Mouse (Mus musculus) right cerebral cortex, adult 2 months (tissue): ENCODE results near the gene Phf13.

ENCODE experiments used
- DNase-seq, 2 experiments: peaks; one replicate each; pipeline ENCODE4 v3.0.0; 2021 to 2022; ENCODE audit warnings: low spot score in 2 of 2

The Phf13 gene

DNA sequence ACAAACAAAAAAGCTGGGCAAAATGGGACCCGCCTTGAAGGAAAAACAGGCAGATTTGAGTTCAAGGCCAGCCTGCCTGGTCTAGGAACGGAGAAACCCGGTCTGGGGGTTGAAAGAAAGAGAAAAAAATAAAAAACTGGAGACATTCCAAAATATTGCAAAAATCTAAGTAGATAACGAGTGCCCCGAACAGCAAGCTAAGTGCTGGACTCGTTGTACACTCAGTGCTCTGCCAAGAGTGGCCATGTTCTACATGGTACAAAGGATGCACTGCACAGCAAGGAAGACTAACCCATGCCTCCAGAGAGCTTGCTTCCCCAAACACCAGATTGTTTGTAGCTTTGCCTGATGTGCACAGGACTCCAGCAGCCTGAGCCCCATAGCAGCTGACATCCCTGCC is 3.0 kb downstream of the Phf13 start:
- DNase-seq = no peak

DNA sequence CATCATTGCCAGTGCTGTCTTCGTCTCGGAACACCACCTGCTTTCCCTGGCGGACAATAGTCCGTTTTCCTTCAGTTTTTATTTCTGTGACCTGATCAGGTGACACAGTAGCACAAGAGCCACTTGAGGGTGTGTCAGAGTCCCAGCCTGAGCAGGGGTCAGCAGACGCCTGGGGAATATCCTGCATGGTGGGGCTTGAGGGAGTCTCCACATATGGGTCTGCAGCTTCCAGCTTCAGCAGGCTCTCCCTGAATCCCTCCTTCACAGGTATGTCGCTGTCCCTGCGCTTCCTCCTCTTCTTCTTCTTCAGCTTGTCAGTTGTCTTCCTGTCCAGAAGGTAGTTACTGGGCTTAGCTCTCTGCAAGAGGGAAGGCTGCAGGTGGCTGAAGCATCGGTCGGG is 4.0 kb downstream of the Phf13 start:
- DNase-seq = no peak

- DNase-seq = no peak
Observed at GRCm38 (mm10) chr4:151989110-151989488, 7.0 kb downstream of the Phf13 start.

GRCm38 (mm10) chr4:151988342-151989109 is 7.5 kb downstream of the Phf13 start, which contains the start of gene Thap3:
Gene Thap3, minus strand, starts transcription at chr4:151988997.
- peak; percentile 78 to 80 for DNase-seq

- DNase-seq = peak in 1 of 2 experiments; percentile 54
Observed at GRCm38 (mm10) chr4:151988014-151988341, 8.1 kb downstream of the Phf13 start.

GRCm38 (mm10) chr4:151986650-151987049 is 9.4 kb downstream of the Phf13 start:
- DNase-seq = no peak

- no peak for DNase-seq
Observed at GRCm38 (mm10) chr4:151985886-151986285, 10.2 kb downstream of the Phf13 start.

- no peak for DNase-seq
Observed at GRCm38 (mm10) chr4:151983560-151983959, 12.5 kb downstream of the Phf13 start.

- no peak for DNase-seq
Observed at GRCm38 (mm10) chr4:151983043-151983442, 13.0 kb downstream of the Phf13 start.

- DNase-seq = peak; percentile 86 to 88
Observed at GRCm38 (mm10) chr4:151981363-151981762, 14.7 kb downstream of the Phf13 start.

DNA sequence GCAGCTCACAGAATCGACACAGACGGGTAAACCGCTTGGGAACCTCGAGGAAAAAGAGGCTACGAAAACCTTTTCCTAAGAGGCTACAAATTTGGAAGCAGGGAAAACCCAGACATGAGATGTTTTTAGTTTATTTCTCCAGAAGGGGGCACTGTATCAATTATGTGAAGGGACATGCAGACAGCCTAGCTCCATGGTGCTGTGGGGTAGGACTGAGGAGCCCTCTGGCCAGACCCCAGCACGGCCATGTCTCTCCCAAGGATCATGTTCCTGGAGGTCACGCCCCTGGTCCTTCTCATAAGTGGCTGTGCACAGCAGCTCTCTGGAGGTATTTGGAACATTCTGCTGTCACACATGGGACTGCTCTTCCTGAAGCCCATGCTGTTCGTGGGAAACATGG is 15.4 kb downstream of the Phf13 start:
- no peak for DNase-seq

DNA sequence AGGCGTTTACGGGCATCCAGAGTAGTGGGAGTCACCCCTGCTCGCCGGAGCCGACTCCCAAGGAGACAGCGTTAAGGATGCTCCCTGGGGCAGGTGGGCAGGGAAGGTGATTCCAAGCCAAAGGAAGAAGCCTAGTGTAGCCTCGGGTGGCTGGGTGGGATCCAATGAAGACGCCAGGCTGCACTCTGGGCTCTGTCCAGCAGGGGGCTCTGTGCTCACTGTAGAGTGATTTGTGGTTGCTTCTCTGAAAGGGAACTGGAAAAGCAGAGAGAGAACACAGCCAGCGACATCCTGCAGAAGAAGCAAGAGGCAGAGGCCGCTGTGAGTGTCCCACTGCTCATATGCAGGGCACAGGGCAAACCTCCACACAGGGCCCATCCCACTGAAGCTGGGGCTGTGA is 18.3 kb downstream of the Phf13 start:
- DNase-seq = peak; percentile 95

GRCm38 (mm10) chr4:151975441-151975840 is 20.6 kb downstream of the Phf13 start:
- DNase-seq = no peak

DNA sequence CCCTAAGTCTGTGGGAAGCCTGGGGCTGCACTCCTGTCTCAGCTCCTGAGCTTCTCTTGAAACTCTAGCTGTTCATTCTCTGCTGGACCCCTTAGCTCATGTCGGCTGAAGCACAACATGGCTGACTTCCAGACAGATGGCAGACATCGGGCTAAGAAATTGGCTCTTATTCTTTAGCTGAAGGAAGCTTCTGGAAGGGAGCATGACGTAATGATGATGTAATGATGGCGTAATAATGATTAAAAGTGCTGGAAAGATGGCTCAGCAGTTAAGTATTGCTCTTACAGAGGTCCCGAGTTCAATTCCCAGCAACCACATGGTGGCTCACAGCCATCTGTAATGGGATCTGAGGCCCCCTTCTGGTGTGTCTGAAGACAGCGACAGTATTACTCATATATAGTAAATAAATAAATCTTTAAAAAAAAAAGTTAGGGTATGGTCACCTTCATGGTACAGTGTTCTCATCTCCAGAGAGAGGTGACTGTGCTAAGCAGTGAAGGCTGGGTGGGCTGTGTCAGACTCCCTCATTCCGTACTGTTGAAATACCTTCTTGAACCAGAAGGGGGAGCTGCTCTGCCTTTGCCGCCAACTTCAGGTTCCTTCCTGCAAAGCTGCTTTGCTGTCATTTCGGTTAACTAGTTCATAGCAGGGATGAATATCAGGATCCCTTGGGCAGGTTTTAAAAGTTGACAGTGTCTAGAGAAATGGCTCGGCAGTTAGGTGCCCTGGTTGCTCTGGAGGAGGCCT is 23.7 kb downstream of the Phf13 start:
- peak in 1 of 2 experiments; percentile 54 for DNase-seq

DNA sequence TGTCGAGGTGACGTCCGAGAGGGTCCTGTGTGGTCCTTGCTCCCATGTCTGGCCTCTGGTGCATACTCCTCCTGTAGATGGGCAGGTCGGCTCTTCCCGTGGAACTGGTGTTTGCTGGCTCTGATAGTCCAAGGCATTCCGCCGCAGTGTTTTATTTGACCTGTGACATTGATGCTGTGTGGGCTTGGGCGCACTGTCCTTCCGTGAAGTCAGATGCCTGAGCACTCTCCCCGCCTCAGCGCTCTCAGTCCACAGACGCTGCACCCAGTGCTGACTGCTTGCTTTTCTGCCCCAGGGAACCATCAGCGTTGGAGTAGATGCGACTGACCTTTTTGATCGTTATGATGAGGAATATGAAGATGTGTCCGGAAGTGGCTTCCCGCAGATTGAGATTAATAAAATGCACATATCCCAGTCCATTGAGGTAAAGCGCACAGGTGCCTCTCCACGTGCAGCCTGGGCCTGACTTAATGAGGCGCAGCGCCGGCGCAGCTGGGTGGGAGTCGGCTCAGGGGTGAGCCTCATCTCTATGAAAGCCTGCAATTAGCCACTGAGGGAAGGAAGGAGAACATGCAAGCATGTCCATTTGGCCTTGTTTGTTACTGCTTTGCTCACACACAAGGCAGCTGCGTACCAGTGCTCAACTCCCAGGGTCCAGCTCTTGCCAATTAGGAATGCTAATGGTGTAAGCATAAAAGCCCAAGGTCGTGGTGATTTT is 27.7 kb downstream of the Phf13 start:
- DNase-seq = no peak

GRCm38 (mm10) chr4:151962817-151963216 is 33.2 kb downstream of the Phf13 start:
- DNase-seq = no peak

GRCm38 (mm10) chr4:151960513-151960854 is 35.6 kb downstream of the Phf13 start:
- no peak for DNase-seq

DNA sequence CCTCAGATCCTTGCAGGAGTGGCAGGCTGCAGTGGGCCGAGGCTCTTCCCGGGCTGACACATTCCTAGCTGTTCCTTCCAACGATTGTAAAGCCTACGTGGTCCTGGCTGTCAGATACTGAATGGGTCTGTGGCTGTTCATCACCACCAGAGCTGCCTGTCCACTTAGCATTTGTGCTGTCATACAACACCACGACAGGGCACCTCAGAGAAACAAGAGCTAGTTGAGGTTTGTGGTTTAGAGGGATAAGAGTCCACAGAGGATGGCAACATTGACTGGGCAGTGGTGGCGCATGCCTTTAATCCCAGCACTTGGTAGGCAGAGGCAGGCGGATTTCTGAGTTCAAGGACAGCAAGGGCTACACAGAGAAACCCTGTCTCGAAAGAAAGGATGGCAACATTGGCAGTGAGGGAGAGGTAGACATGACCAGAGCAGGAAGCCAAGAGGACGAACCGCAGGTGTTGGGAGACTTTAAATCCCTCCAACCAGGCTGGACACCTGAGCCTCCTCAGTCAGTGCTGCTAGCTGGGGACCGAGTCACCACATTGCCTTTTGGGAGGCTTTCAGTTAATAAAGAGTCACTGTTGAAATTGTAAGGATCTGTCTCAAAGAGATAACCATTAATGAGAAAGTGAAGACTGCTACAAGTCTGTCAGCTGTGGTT is 36.1 kb downstream of the Phf13 start:
- DNase-seq = no peak

DNA sequence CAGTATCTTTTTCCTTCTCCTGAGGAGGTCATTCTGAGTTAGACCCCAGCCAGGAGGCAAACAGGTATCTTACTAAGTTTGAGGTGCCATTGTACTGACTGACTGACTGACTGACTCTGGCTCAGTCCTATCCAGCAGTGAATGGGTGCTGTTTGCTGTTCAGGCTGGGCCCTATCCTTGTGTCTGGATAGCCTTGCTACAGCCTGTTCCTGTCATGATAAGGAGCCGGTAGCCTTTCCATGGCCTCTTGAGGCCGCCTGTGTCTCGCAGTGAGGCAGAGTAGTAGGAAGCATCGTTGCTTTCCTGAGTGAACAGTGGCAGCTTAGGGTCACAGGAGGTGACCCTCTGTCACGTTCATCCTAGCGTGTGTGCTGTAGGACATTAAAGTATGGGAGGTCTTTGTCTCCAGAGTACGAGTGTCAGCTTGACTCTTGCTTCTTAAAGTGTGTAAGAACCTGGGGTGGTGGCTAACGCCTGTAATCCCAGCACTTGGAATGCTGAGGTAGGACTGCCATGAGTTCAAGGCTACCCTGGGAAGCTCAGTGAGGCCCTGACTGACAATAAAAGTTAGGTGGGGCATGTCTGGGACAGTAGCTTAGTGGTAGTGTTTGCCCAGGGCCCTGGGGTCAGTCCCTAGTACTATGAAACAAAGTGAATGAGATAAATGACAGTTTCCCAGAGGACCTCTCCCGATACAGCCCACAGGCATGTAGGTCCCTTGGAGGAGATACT is 38.3 kb downstream of the Phf13 start:
- DNase-seq = no peak

DNA sequence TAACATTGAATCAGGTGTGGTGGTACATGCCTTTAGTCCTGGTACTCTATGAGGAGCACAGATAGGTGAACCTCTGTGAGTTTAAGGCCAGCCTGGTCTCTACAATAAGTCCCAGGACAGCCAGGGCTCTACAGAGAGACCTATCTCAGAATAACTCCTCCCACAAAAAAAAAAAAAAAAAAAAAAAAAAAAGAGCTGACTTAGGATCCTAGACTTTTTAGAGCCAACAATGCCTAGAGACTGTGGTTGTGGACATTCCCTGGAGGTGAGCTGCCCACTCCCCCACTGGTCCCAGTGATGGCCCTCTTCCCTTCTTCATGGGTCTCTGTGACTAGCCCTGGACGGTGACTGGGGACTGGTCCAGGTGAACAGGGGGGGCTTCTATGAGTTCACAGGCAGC is 40.3 kb downstream of the Phf13 start:
- DNase-seq = no peak

GRCm38 (mm10) chr4:151953209-151953608 is 42.8 kb downstream of the Phf13 start:
- DNase-seq = no peak
